Mouse (Mus musculus) heart, embryonic 14.5 days (tissue): ENCODE data around the gene Tlr5. TPM values are rescaled to one million over a fixed set of nuclear protein-coding genes. Genes with fewer than 3 reads are reported as not detected.
A peak's percentile ranks its signal among the peaks of the same experiment; 100 is the strongest.

ENCODE experiments used
- ATAC-seq: fragments of 200-750 bp; cut with Nextera tagmentation; 2 replicates; pipeline ENCODE4 v1.8.0; 2017; ENCODE audit warnings: low read depth, moderate TSS enrichment; ENCODE audit not compliant: insufficient number of reproducible peaks, insufficient read depth, low FRiP score
- H3K27ac ChIP-seq, 2 experiments: fragments of 200-500 bp in 1 of 2; fragments of 300-500 bp in 1 of 2; sonication (generic) in 1 of 2; replicated peaks in 1 of 2; 2 replicates each; pipeline ENCODE4 v1.5.1; 2012 to 2014; ENCODE audit warnings: low read depth in 2 of 2, low read length in 2 of 2, control low read depth in 1 of 2, mild to moderate bottlenecking in 1 of 2, mixed read lengths in 1 of 2; ENCODE audit not compliant: control insufficient read depth in 1 of 2, insufficient read depth in 1 of 2
- H3K27me3 ChIP-seq: fragments of 300-500 bp; sonication (generic); 2 replicates; pipeline ENCODE4 v1.6.1; 2014; ENCODE audit warnings: mild to moderate bottlenecking, low read length, control low read depth; ENCODE audit not compliant: control insufficient read depth, insufficient read depth
- H3K36me3 ChIP-seq: fragments of 300-500 bp; sonication (generic); 2 replicates; pipeline ENCODE4 v1.6.1; 2014; ENCODE audit warnings: mild to moderate bottlenecking, control low read depth, low read length, mixed read lengths; ENCODE audit not compliant: control insufficient read depth, insufficient read depth
- H3K4me1 ChIP-seq, 2 experiments: fragments of 200-500 bp in 1 of 2; fragments of 300-500 bp in 1 of 2; sonication (generic) in 1 of 2; 2 replicates each; pipeline ENCODE4 v1.6.1; 2012 to 2014; ENCODE audit warnings: low read length in 2 of 2, control low read depth in 1 of 2, mixed read lengths in 1 of 2; ENCODE audit not compliant: control insufficient read depth in 2 of 2, insufficient read depth in 2 of 2
- H3K4me2 ChIP-seq: fragments of 300-500 bp; sonication (generic); 2 replicates; pipeline ENCODE4 v1.6.1; 2014; ENCODE audit warnings: mild to moderate bottlenecking, low read length
- H3K4me3 ChIP-seq, 2 experiments: fragments of 200-500 bp in 1 of 2; fragments of 300-500 bp in 1 of 2; sonication (generic) in 1 of 2; 2 replicates each; pipeline ENCODE4 v1.5.1; 2012 to 2014; ENCODE audit warnings: low read length in 2 of 2, mild to moderate bottlenecking in 2 of 2, control low read depth in 1 of 2, low read depth in 1 of 2, moderate library complexity in 1 of 2; ENCODE audit not compliant: control insufficient read depth in 1 of 2, insufficient read depth in 1 of 2
- H3K9ac ChIP-seq: fragments of 300-500 bp; sonication (generic); 2 replicates; pipeline ENCODE4 v1.6.1; 2014; ENCODE audit warnings: mild to moderate bottlenecking, low read length
- H3K9me3 ChIP-seq: fragments of 300-500 bp; sonication (generic); 2 replicates; pipeline ENCODE4 v1.6.1; 2016; ENCODE audit warnings: low read length, control low read depth; ENCODE audit not compliant: control insufficient read depth
- WGBS: fragments of 180-500 bp; shearing (Covaris S2); extraction: QIAGEN DNeasy Blood & Tissue Kit; methylation state at CpG from one replicate; pipeline ENCODE4 v1.1.7; 2014; 5-methylcytosine and 5-hydroxymethylcytosine counted together
- polyA plus RNA-seq: library from polyadenylated mRNA; unstranded; fragments of >200 nt; fragmentation: Nextera tagmentation; extraction: Ambion mirVana; gene quantifications from 2 replicates; pipeline ENCODE4 v1.2.1, GENCODE M21; 2014

Tlr5 gene
- polyA plus RNA-seq, 1 experiment from 2014 or later, result 4.2 TPM

DNA sequence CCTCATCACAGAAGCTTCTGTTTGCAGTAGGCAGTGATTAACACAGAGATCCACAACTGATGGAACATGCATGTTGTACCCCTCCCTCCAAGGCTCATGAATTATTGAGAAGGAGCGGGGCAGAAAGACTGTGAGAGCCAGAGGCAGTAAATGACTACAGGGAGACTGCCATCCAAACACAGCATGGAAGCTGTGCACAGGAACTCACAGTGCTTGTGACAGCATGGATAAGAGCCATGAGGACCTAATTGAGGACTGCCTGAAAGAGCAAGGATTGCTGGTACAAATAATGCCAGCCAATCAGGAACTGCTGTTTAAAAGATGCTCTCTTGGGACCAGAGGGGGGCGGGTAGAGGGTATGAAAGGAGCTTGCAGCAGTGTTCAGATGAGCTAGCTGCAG, 12.7 kb upstream of the Tlr5 start:
- Histone ChIP-seq H3K9ac (no peak overlapping the region), H3K9me3 (no peaks in the 10 kb centered on the region), H3K4me1 (no peaks in the 10 kb centered on the region), H3K36me3 (no peaks in the 10 kb centered on the region), H3K4me3 (no peak overlapping the region), H3K27ac (no peak overlapping the region), H3K27me3 (no peaks in the 10 kb centered on the region), H3K4me2 (no peak overlapping the region)
- no peak for ATAC-seq
- WGBS, result 94% methylated on average over 2 of the region's 2 CpGs

DNA sequence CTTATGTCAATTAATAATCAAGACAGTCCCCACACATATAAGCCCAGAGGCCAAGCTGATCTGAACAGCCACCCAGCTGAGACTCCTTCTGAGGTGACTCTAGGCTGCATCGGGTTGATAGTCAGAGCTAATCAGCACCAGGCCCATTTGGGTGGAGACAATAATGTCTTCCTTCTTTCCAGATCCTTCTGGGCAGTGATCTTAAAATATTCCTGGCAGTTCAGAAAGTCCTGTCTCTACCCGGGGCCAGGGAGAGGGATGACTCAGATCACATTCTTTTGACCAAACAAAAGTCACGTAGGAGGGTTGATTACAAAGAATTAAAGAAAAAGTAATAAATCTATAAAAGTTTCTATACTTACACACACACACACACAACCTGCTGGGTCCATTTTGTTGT, 10.7 kb upstream of the Tlr5 start:
- H3K27me3 ChIP-seq, result no peaks in the 10 kb centered on the region
- H3K27ac ChIP-seq, result no peak overlapping the region
- H3K9ac ChIP-seq, result no peak overlapping the region
- H3K4me3 ChIP-seq, result no peak overlapping the region
- H3K36me3 ChIP-seq, result no peaks in the 10 kb centered on the region
- no peak for ATAC-seq
- H3K9me3 ChIP-seq, result no peaks in the 10 kb centered on the region
- WGBS, result 63% methylated on average over 3 of the region's 3 CpGs
- no peak overlapping the region for H3K4me2 ChIP-seq
- no peaks in the 10 kb centered on the region for H3K4me1 ChIP-seq

DNA sequence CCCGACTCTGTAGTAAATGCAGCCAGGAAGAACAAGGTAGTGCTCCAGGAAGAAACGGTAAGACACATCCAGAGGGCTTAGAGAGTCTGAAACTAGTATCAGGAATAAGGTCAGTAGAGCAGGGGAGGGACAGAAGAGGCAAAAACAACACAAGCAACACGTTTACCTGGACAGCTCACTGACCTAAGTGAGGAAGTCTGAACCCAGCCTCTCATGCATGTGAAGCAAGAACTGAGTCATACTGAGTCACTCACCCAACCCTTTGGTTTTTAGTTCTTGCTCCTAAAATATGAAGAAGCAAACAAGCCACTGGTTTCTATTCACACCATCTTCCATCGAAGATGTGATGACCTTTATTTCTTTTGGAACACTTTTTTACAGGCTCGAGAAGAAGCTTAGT, 9.9 kb upstream of the Tlr5 start:
- no peaks in the 10 kb centered on the region for H3K36me3 ChIP-seq

DNA sequence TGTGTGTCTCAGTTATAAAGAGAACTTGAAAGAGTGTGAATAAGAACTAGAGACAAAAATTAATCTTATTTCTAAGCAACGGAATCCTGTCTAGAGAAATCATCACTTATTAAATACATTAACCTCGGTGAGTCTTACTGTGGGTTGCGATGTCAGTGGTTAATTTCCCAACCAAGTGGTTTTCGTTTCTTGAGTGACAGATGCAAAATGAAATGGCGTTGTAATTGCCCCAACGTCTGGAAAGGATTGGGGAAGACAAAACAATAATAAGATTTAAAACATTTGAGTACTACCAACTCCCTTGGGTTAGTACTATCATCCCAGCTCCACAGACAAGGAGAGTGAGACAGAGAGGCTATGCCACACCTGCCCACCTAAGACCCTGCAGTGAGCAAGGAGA, 9.0 kb upstream of the Tlr5 start:
- ATAC-seq, result no peak
- Histone ChIP-seq H3K4me1 (no peaks in the 10 kb centered on the region), H3K27ac (no peak overlapping the region), H3K9ac (no peak overlapping the region), H3K4me3 (no peak overlapping the region), H3K4me2 (no peak overlapping the region), H3K9me3 (no peaks in the 10 kb centered on the region), H3K36me3 (no peaks in the 10 kb centered on the region), H3K27me3 (no peaks in the 10 kb centered on the region)
- WGBS, result 84% methylated on average over 6 of the region's 6 CpGs

More for the DNA sequence above, 9.9 kb upstream of the Tlr5 start:
- ATAC-seq, result no peak
- Histone ChIP-seq H3K4me2 (no peak overlapping the region), H3K4me1 (no peaks in the 10 kb centered on the region), H3K9ac (no peak overlapping the region), H3K4me3 (no peak overlapping the region), H3K27me3 (no peaks in the 10 kb centered on the region), H3K9me3 (no peaks in the 10 kb centered on the region), H3K27ac (no peak overlapping the region)
- WGBS, result 69% methylated on average over 5 of the region's 5 CpGs

DNA sequence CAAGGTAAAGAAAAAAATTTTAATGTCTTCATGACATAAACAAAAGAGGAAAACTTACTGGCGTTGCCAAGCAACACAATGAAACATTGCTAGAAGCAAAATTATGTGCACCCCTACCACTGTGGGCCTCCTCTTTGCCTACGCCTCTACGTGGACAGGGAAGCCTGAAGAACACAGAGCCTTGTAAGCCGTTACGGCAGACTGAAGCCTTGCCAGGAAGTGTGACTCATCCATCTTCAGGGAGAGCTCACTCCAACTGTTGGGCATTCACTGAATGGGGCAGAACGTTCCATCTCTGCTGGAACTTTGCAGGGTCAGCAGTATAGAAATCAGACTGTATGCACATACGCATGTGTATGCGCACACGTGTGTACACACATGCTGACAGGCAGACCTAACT, 3.3 kb upstream of the Tlr5 start:
- Histone ChIP-seq H3K9ac (no peak overlapping the region), H3K27me3 (no peaks in the 10 kb centered on the region), H3K27ac (no peak overlapping the region), H3K4me1 (peaks cover 29 to 30% of the 10 kb centered on the region in 2 experiments), H3K36me3 (no peaks in the 10 kb centered on the region), H3K4me3 (no peak overlapping the region), H3K9me3 (no peaks in the 10 kb centered on the region), H3K4me2 (no peak overlapping the region)
- no peak for ATAC-seq
- 43% methylated on average over 9 of the region's 9 CpGs for WGBS

DNA sequence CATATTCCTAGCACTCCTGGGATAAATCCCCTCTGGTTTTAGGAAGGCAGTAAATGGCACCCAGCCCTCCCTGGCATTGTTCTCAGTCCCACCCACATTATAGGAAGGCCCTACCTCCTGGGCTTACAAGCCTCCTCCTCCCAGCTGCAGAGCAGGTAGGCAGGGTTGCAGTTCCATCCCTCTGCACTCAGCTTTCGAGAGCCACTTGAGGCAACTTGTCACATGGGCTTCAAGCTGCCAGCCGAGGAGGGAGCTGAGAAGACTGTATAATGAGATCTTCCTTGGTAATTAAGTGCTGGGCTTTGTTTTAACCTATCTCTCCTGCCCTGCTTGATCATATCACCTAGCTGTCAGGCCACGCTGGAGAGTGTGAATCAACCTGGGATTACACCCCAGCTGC, 1.4 kb upstream of the Tlr5 start:
- H3K4me2 ChIP-seq, result peak overlapping the region; percentile 63
- ATAC-seq, result no peak
- peak overlapping the region; percentile 57 for H3K9ac ChIP-seq
- H3K4me1 ChIP-seq, result peaks cover 40 to 49% of the 10 kb centered on the region in 2 experiments
- no peaks in the 10 kb centered on the region for H3K36me3 ChIP-seq
- H3K9me3 ChIP-seq, result no peaks in the 10 kb centered on the region
- H3K27me3 ChIP-seq, result no peaks in the 10 kb centered on the region
- no peak overlapping the region for H3K4me3 ChIP-seq
- H3K27ac ChIP-seq, result peak overlapping the region; percentile 80 to 89
- WGBS, result 21% methylated on average over 3 of the region's 3 CpGs

DNA sequence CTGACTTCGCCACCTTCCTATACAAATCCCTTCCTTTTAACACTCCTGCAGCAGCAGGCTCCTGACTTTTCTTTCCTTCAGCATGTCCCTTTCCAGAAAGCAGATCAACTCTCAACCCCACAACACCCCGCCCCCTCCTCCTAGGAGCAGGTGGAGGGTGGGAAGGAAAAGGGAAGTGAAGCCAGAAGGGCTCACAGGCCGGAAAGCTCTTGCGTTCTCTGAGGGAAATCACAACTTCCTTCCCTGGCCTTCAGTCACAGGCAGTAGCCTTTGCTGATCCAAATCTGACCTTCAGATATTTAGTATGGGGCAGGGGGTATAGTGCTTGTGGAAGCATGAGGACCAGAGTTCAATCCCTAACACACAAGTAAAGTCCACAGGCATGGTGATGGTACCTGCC, 921 bp upstream of the Tlr5 start:
- ATAC-seq, result no peak
- H3K9ac ChIP-seq, result peak overlapping the region; percentile 57
- H3K4me2 ChIP-seq, result peak overlapping the region; percentile 63
- H3K27me3 ChIP-seq, result no peaks in the 10 kb centered on the region
- WGBS, result 23% methylated on average over 4 of the region's 4 CpGs
- H3K27ac ChIP-seq, result peak overlapping the region; percentile 80 to 89
- no peak overlapping the region for H3K4me3 ChIP-seq
- H3K36me3 ChIP-seq, result no peaks in the 10 kb centered on the region
- no peaks in the 10 kb centered on the region for H3K9me3 ChIP-seq
- peaks cover 44 to 54% of the 10 kb centered on the region in 2 experiments for H3K4me1 ChIP-seq

DNA sequence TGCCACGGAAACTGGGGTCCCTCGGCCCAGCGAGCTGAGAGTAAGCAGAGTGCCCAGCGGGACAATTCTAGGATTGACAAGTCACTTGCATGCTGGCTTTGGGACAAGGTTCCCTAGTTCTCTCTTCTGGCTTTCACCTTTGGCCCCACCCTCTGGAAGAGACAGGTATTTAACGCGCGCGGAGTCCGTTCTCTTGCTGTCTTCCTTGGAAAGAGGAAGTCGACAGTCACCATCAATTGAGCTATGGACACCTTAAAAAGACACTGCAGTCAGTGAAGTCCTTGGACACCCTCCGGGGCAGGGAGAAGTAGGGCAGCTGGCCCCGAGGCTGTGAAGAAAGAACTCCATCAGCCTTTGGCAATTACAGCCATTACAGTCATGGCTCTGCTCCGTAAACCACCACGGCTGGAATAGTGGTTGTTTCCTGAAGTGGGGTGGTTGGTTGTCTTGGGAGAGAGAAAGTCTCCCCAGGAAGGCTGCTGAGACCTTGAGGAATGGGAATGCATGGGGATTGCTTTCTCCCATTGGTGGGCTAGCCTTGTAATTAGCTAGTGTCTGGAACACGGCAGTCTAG, 546 bp downstream of the Tlr5 start:
- H3K36me3 ChIP-seq, result no peaks in the 10 kb centered on the region
- H3K27ac ChIP-seq, result peak overlapping the region; percentile 80 to 89
- peak overlapping the region; percentile 57 for H3K9ac ChIP-seq
- peak overlapping the region; percentile 63 for H3K4me2 ChIP-seq
- no peaks in the 10 kb centered on the region for H3K9me3 ChIP-seq
- 19% methylated on average over 15 of the region's 15 CpGs for WGBS
- peak overlapping the region; percentile 34 to 38 for H3K4me3 ChIP-seq
- no peak for ATAC-seq
- H3K27me3 ChIP-seq, result no peaks in the 10 kb centered on the region
- peaks cover 48 to 59% of the 10 kb centered on the region in 2 experiments for H3K4me1 ChIP-seq
